Mouse (Mus musculus) thymus, postnatal 25 days (tissue): ENCODE results near the gene Tns3.
"Not testable (repeated sequence)": the region's sequence is repeated elsewhere in the genome, so short reads cannot be mapped to it uniquely, and the experiment has no call there.

Experiments used
- DNase-seq: peaks from one replicate; pipeline ENCODE4 v3.0.0; 2022

Tns3 gene

DNA sequence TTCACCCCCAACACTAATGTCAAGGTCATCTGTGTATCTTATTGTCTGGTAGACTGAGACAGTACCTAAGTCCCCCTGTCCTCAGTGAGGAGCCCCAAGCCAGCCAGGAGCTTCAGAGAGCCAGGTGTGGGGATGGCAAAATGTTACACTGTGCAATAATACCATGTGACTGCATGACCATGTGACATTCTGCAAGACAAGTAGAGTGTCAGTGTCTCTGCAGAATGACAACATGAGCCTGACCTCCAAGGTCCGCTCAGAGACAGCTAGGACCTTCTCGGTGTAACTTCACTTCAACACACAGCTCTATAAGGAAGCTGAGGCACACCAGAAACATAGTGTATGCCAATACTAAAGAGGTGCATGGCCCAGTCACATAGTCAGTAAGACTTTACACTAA lies 20.1 kb downstream of the Tns3 start:
- no peak for DNase-seq

DNA sequence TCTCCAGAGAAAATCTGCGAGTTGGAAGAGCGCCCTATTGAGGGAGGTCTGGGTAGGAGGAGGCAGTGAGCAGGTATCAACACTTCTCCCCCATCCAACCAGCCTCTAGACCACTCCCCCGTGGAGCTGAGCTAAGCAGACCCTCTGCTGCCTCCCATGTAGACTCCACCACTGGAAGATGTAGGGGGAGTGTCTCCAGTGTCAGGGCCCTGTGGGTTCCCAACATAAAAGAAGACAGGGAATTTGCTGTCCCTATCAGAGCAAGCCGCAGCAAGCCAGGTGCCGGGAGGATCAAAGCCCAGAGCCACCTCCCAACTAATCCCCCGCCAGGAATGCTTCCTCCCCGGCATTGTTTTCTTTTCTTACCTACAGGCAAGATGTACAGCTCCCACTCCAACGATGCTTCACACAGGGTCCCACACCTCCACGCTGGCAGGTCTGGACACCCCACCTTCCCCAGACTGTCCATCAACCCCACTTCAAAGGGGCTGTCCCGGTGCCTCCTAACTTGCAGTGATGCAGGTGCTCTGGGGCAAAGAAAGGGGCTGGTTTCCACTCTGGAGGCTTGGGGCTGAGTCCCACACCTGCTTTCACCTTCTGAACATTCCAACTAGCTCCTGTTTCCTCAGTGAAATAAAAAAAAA lies 22.6 kb downstream of the Tns3 start:
- DNase-seq, result no peak

DNA sequence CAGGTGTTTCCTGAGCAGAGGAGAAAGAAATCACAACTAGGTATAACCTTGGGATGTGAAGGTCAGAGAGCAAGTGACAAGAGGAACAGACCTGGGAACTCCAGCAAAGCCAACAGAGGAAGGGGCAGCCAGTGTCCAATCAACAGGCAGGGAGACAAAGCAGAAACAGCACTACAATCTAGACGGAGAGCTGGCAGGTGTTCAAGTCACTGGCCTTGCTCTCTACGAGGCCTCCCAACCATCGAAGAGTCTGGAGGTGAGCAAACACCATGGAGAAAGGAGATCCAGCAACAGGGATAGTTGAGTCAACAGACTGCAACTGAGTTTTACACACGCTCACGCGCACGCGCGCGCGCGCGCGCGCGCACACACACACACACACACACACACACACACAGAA lies 24.6 kb downstream of the Tns3 start:
- no peak for DNase-seq

DNA sequence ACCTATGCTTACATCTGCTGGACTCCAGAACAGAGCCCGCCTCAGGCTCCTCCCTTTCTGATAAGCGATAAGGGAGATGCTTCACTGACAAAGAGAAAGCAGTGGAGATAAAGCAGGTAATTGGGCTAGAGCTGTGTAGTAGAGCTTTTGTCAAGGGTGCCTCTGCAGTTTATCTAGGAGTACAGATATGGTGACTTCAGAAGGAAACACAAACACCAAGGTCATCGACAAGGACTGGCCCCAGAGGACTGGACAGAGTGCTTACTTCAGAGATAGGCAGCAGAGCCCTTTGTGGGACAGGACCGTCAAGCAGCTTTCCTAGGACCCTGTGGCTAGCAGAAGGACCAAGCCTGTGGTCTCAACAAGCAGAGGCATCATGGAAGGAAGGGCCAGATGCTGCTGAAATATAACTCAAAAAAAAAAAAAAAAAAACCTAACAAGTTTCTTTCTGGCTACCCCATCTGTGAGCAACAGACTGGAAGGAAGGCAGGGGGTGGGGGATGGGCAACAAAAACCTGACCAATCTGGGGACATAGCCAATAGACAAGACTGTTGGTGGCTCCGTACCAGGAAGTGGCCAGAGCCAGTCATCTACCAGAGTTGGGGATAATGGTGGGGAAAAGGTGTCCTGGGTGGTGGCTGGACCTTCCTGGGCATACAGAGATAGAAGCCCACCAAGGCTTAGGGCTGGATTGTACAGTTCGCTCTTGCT lies 25.2 kb downstream of the Tns3 start:
- DNase-seq, result no peak

DNA sequence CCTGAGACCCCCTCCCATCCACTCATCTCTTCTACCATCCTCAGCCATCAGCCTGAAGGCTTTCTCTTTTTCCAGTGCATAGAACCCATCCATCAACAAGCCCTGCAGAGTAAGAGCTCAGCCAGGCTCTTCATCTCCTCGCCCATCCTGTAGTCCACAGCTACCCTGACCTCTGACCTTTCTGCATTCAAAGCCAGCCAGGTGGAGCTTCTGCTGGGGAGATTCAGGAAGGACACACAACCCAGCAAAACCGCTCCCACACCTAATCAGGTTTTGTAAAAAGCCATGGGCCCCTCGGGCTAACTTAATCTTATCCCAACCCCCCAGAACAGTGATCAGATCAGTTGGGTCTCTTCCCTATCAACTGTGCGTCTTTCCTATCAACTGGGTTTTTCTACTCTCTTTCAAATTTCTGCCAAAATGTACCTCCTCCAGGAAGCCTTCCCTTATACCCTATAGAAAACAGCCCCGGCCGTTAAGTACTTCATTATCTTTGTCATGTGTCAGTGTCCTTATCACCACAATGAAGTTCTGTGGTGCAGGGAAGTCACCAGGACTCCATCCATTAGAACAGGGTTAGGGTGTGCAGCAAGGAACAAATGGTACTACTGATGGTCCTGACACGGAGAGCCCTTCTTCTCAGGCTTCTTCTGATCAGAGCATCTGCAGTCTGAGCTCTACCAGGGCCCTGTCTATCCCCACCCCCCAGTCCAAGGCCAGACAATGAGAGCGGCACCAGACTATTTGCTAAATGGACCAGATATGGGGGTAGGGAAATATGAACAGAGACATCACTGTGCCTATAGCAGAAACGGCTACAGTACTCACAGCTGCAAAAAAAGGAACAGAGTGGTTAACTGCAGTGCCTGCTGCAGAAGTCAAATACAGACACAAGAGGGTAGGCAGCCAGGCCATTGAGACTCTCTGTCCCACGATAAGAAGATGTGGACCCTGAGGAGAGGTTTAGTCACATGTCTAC lies 26.6 kb downstream of the Tns3 start:
- no peak for DNase-seq

DNA sequence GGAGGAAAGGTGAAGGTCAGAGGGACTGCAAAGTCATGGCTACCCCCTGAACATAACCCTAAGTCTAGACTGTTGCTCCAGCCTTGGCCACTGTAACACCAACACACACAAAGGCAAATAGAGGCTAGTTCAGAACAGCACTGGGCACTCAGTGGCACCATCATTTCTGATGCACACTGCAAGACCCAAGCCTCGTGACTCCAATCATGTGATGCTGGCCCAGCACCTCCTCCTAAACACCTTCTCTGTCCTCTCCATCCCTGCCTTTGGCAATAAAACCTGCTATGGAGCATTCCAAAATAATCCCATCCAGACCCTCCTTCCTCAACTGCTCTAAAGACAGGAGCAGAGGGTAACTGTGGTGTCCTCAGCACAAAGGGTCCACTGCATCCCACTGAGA lies 27.7 kb downstream of the Tns3 start:
- no peak for DNase-seq

DNA sequence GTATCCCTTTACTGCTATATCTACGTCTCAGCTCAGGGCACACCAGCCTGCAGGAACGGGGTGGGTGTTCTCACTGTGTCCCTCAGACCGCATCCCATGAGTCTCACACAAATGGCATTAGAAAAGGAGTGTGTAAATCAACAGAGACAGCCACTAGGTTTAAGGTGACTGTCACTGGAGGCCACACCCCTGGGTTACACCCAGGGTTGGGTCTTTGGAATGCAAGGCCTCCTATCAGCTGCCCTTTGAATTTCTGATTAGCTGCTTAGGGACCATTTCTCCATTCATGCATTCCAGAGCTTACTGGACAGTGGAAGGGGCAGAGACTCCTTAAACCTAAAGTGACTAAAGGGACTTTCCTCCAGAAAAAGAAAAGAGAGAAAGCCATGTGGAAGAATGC lies 28.6 kb downstream of the Tns3 start:
- DNase-seq, result no peak

DNA sequence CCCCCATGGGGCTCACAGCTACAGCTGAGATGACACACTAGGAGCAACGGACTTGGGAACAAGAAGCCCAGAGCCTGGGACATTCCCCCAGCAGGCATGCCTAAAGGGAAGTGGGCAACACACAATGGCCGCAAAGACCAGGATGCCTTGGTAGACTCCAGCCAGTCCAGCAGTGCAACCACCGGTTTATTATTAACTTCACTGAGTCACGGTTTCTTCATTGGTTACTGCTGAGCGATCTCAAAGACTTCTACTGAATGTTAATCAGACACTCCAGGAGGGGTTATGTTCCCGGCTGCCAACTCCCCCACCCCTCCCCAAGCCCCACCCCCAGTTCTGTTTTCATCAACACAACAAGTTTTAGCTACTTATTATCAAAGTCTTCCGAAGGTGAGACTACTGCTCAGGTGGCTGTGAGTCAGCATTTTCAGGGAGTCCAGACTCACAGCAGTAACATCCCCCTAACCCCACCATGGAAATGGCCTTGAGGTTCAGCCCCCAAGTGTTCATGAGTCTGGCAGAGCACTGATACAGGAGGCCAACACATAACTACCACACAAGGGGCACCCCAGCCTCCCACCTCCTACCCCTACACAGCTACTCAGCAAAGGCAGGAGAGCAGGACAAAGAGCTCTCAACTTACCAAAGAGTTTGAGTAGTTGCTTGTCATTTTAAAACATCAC lies 29.5 kb downstream of the Tns3 start:
- no peak for DNase-seq

DNA sequence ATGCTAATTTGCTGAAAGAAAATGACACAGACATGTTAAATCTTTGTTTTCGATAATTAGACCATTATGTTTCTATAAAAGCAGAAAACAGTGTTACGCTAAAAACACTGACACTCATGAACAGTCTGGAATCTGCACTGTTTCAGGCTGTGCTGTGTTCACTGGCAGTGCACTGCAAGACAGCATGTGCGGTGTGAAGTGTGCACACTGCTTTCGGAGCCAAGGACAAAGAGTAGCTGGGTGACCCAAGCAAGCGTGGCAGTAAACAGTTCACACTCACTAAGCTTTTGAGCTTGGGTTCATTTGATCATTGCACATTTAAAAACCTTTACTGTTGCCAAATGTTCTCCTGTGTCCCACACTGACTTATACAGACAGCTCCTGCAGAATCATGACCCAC lies 32.2 kb downstream of the Tns3 start:
- no peak for DNase-seq

DNA sequence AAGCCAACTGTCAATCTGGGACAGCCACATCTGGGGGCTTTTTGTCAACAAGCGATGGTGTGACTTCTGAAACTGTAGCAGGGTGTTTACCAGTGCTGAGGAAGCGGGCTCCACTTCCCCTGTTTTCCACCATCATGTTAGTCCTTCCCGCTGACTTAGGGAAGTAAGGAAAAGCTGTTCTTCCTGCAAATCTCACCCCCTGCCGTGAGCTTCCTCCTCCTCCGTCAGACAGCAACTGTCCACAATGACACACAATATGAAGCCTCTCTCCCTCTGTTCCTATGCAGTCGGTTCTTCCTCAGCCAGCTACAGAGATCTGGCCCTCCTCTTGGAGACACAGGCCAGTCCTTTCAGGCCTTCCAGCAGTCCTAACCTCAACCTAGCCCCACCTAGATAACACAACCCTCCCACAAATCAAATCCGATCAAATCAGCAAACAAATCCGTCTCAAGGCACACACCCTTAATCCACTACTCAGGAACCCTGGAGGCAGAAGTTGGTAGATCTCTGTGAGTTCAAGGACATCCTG lies 34.4 kb downstream of the Tns3 start:
- no peak for DNase-seq

DNA sequence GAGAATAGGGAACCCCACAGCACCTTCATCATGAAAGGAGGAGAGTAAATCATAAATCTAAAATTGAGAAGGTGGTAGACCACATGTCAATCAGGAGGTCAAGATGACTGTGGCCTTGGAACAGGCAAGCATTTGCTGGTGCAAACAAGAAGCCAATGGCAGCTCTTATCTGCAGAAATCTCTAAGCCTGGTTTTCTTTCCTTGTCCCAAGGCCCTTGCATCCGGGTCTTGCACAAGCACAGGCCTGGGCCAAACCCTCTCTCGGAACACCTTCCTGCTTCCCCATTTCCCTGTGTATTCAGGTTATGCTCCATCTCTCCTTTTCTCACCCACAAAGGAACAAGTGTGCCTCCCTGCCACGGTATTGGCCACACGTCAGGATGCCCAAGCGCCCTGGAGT lies 35.0 kb downstream of the Tns3 start:
- DNase-seq, result no peak

DNA sequence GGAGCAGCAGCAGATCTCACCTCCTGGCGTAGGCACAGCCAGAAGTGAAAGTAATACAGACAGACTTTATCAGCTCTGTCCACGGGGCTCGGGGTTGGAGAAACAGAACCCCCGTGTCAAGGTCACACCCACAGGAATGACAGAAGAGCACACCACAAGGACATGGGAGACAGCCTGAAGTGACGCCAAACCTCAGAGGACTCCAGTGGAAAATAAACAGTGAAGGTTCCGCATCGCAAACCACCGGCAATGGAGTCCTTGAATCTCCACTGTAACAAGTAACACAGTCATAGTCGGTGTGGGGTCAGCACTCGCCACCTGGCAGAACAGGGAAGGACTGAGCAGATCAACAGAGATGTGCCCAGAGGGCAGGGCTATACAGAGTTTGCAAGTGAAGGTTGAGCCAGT lies 35.5 kb downstream of the Tns3 start:
- DNase-seq, result peak; percentile 10

DNA sequence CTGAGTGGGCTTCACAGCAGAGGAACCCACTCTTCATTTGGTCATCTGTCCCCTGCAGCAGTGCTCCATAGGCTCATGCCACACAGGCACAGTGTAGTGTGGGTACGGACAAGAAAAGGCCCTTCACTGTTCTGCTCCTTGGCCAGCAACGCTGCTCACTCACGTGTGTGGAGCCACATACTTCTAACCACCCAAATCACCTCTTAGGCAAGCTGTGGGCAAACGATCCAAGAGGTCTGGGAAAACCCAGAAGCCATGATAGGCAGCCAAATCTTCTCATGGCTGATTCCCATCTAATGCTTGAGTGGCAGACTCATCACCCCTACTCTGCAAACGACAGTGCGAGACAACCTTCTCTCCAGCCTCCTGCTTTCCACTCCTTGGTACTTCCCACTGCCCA lies 37.2 kb downstream of the Tns3 start:
- no peak for DNase-seq

DNA sequence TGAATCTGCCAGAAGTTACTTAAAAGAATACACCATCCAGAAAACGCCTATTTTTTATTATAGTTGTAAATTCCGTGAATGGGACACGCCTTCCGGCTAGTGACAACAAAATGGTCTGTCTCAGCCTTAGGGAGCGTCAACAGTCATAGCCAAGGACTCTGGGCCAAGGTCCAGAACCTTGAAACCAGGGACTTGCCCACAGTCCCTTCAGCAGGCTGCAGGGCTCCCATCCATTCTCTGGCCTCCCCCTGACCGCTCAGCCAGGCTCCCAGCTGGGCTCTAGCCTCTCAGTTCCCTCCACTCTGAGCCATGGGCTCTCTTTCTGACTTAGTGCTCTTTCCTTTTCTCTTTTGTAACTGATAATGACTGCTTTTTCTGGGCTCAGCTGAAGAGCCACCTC lies 37.6 kb downstream of the Tns3 start:
- no peak for DNase-seq

DNA sequence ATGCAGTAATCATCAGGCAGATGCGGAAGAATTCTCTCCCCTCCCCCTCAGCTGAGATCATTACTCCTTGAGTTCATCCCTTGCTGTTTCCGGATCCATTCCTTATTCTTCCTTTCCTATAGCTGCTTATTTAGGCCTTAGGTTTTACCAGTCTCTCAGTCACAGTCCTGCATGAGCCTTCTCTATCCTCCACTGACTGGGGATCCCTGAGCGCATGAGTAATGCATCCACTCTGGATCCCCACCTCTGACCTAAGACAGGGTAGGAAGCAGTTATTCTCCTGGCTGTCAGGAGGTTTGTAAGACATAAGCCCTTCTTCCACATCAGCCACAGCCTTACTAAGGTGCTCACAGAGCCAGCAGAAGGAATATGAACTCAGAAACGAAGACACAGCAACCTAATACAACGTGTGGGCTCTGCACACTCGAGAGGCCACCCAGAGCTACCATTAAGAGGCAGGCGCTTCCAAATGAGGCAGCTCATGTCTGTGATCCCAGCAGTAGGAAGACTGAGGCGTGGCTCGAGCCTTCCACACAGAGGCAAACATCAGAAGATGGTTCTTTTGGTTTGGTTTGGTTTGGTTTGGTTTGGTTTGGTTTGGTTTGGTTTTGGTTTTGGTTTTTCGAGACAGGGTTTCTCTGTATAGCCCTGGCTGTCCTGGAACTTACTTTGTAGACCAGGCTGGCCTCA lies 38.3 kb downstream of the Tns3 start:
- DNase-seq, result no peak

DNA sequence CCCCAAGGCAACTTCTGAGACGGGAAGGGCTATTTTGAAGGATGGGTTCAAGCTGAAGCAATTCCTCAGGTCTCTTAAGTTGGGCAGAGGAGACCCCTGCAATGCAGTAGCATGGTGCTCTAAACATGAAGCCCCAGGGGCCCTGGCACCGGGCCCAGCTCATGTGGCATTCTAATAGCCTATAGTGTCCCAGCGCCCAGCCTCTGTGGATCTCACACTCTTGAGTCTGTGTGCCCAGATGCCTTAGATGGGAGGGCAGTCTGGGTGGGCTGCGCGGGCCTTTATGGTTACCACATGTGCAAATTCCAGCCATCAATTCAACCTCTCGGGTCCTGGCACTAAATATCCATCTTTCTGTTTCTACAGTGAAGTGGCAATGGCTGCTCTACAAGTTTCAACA lies 38.9 kb downstream of the Tns3 start:
- no peak for DNase-seq

DNA sequence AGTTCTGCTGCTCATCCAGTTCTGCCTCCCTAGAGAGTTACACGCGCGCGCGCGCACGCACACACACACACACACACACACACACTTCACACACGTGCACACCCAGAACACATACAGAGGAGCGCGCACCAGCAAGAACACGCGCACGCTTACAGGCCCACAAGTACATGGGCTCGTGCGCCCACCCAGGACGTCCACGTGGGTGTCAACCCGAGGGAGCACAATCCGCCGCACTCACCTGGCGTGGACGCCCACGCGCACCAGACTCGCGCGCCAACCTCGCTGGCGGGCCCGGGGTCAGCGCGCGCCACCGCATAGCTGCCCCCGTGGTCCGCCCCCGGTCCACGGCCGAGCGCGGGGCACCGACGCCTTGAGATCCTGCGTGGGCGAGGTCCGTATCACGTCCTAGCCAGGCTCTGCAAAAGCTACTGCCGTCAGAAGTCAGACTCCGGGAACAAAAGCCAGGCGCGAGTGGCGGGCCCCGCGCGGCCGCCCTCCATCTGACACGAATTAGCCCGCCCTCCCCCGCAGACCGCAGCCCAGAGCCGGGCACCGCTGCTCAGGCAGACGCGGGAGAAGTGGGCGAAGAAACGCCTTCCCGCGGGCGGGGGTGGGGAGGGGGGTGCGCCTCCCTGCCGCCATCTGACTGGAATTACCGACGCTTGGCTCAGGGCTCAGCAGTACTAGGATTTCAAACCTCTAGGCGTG lies 40.0 kb downstream of the Tns3 start:
- DNase-seq, result peak; percentile 19

DNA sequence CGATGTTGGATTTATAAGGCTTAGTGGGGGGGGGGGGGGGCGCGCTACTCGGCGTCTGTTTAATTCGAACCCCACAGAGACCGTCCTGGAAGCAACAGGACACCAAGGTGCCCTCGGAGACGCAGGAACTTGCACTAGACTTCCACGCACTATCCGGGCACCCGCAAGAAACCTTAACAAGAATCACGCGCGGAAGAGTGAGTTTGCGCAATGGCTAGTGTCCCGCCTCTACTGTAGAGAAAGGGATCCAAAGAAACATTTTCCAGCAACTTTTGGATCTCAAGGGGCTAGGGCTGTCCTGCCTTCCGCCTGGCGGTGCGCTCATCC lies 40.5 kb downstream of the Tns3 start:
- DNase-seq, result no peak

DNA sequence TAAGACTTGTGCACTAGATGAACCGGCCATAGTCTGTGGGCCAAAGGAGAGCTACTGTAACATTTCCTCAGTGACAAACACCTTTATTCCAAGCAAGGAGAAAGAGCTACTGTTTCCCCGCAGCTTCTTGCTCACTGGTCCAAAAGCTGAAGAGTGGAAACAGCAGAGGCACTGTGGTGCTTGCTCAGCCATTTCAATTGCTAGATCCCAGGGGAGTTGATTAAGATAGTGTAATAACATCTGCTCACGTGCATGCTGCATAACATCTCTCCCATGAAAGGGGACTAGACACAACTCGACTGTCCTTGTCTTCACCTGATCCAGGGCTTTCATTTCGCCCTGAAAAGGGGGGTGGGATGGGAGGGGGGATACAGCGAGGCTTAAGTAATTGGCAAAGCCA lies 41.7 kb downstream of the Tns3 start:
- no peak for DNase-seq

DNA sequence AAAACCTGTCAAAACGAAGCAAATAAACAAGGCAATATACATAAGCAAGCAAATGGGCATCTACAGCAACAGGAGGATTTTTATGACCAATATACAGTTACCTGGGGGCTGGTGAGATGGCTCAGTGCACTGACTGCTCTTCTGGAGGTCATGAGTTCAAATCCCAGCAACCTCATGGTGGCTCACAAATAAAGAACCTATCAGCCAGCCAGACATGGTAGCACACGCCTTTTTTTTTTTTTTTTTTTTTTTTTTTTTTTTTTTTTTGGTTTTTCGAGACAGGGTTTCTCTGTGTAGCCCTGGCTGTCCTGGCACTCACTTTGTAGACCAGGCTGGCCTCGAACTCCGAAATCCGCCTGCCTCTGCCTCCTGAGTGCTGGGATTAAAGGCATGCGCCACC lies 45.2 kb downstream of the Tns3 start:
- not testable (repeated sequence) for DNase-seq

DNA sequence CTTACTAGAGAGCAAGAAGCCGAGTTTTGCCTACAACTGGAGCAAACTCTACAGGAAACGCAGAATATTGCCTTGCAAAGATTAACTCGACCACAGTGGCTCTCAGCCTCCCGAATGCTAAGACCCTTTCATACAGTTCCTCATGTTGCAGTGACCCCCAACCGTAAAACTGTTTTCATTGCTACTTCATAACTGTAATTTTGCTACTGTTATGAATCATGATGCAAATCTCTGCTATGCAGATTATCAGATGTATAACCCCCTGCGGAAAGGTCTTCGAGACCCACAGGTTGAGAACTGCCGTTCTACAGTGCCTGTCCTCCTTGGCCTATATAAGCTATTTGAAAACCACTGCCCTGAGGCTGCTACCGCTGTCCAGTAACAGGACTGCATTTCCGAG lies 46.0 kb downstream of the Tns3 start:
- DNase-seq, result no peak

DNA sequence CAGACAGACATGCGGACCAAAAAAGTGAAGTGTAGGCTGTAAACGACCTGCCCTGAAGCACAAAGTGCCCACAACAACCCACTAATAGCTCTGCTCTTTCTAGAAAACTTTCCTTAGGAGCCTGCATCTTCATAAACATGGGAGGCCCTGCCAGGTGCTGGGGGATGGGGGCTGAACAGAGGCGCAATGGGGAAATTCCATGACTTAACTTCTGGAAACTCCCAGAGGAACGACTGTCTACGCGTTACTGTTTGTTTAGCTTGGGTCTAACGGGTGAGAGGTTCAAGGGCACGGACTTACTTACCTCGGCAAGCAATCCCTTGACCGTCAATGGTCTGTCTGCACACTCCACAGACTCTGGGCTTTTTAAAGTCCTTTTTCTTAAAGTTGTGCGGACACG lies 48.9 kb downstream of the Tns3 start:
- no peak for DNase-seq
